Mouse (Mus musculus) testis, adult 2 months (tissue): ENCODE measurements at regions not wholly inside any gene's neighbourhood (a gene's known extent, or its start where the extent isn't known, plus 50 kb on each side); places are given as distances from the start of the nearest gene placed in this dataset.
A peak's percentile ranks its signal among the peaks of the same experiment; 100 is the strongest.

Experiments used
- H3K27ac ChIP-seq: fragments of 200-500 bp; 2 replicates; pipeline ENCODE4 v1.5.1; 2012; ENCODE audit warnings: low read depth, low read length; ENCODE audit not compliant: control insufficient read depth, insufficient read depth
- H3K27me3 ChIP-seq: fragments of 200-500 bp; 2 replicates; pipeline ENCODE4 v1.6.1; 2012; ENCODE audit warnings: mild to moderate bottlenecking, low read length, moderate library complexity; ENCODE audit not compliant: control insufficient read depth, insufficient read depth
- H3K36me3 ChIP-seq: fragments of 200-500 bp; 2 replicates; pipeline ENCODE4 v1.6.1; 2012; ENCODE audit warnings: mild to moderate bottlenecking, low read length; ENCODE audit not compliant: control insufficient read depth, insufficient read depth
- H3K4me1 ChIP-seq: fragments of 200-500 bp; 2 replicates; pipeline ENCODE4 v1.6.1; 2012; ENCODE audit warnings: low read length; ENCODE audit not compliant: control insufficient read depth, insufficient read depth
- H3K4me3 ChIP-seq: fragments of 200-500 bp; 2 replicates; pipeline ENCODE4 v1.5.1; 2012; ENCODE audit warnings: low read depth, mild to moderate bottlenecking, low read length, moderate library complexity, mixed read lengths; ENCODE audit not compliant: control insufficient read depth
- CTCF ChIP-seq: fragments of 200-500 bp; IDR thresholded peaks from 2 replicates; pipeline ENCODE4 v1.5.1; 2012; ENCODE audit warnings: low read depth, mild to moderate bottlenecking, inconsistent platforms, low read length, moderate library complexity; ENCODE audit not compliant: control insufficient read depth, insufficient read depth, insufficient replicate concordance
- POLR2A ChIP-seq: fragments of 200-500 bp; IDR thresholded peaks from 2 replicates; pipeline ENCODE4 v1.6.1; 2012; ENCODE audit warnings: low read depth, mild to moderate bottlenecking, inconsistent platforms, low read length, moderate library complexity; ENCODE audit not compliant: control insufficient read depth

DNA sequence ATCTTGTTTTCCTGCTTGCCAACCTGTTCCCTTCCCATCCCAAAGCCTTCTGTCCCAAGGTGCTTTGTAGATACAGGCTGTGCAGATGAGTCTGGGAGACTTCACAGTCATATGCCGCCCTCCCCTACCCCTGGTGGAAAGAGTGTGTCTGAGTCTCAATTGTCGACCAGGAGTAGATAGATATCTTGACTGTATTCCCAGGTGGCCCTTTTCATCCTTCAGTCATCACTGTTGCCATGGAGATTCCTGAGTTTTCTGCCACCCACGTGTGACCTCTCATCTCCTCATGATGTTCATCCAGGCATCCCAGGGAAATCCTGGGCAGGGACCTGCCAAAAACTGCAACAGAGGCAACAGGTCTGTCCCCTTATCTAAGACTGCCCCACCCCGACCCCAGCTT lies 128.1 kb upstream of the Adamts18 start:
- no peaks in the 10 kb centered on the region for H3K27me3 ChIP-seq
- H3K4me1 ChIP-seq = no peaks in the 10 kb centered on the region
- H3K27ac ChIP-seq = no peak overlapping the region
- H3K4me3 ChIP-seq = no peak overlapping the region
- TF ChIP-seq CTCF (no peak), POLR2A (no peak)
- no peaks in the 10 kb centered on the region for H3K36me3 ChIP-seq

DNA sequence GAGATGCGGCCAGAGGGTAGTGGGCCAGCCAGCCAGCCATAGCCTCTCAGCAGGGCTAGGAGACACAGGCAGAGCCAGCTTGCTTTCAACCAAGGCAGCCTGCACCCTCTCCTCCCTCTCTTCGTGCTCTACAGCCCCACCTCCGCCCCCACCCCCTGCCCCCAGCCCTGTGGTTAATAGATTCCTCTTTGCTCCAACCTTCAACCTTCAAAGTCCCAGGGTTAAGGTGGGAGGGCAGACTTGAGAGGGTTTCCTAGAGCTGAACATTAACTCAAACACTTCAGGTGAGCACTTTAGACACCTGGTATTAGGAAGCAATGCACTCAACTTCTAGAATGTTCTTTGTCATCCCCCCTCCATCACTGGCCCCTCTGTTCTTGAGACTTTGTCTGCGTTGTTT lies 128.5 kb upstream of the Adamts18 start:
- Histone ChIP-seq H3K36me3 (no peaks in the 10 kb centered on the region), H3K27ac (no peak overlapping the region), H3K4me1 (no peaks in the 10 kb centered on the region), H3K4me3 (no peak overlapping the region), H3K27me3 (no peaks in the 10 kb centered on the region)
- TF ChIP-seq CTCF = no peak
- no peak for TF ChIP-seq POLR2A

DNA sequence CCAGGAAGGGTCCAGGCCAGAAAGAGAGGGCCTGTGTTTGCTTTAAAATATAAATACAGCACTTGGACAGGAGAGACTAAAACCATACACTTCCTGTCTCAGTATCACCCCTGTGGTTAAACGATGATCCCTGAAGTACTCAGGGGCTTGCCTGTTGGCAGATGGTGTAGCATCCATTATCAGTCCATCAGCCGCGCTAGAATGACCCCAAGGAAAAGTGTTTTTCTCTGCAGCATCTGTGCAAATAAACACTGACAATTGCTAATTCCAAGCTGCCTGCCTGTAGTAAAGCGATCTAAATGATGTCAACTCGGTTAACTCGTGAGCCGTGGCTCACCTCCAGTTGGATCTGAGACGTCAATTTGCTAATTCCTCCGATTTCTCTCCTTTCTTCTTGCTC lies 130.4 kb upstream of the Adamts18 start:
- Histone ChIP-seq H3K27me3 (no peaks in the 10 kb centered on the region), H3K4me1 (peaks cover 4% of the 10 kb centered on the region), H3K27ac (no peak overlapping the region)

DNA sequence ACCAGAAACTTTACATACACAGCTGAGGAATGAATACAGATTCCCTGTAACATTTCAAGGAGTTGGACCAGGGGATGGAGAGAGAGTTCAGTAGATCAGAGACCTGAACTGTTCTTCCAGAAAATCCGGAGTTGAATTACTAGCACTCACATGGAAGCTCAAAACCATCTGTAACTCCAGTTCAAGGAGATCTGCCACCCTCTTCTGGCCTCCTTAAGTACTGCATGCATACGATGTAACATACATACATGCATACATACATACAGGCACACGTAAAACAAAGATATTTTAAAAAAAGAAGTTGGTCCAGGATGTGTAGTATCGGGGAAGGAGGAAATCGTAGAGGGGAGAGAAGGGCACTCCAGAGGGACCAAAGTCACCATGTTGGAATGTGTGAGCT lies 131.3 kb upstream of the Adamts18 start:
- Histone ChIP-seq H3K4me1 (peaks cover 6% of the 10 kb centered on the region), H3K4me3 (no peak overlapping the region), H3K36me3 (no peaks in the 10 kb centered on the region), H3K27me3 (no peaks in the 10 kb centered on the region), H3K27ac (no peak overlapping the region)
- no peak for TF ChIP-seq CTCF
- TF ChIP-seq POLR2A = no peak

More for the DNA sequence above, 130.4 kb upstream of the Adamts18 start:
- TF ChIP-seq POLR2A (no peak), CTCF (no peak)
- Histone ChIP-seq H3K36me3 (no peaks in the 10 kb centered on the region), H3K4me3 (no peak overlapping the region)

DNA sequence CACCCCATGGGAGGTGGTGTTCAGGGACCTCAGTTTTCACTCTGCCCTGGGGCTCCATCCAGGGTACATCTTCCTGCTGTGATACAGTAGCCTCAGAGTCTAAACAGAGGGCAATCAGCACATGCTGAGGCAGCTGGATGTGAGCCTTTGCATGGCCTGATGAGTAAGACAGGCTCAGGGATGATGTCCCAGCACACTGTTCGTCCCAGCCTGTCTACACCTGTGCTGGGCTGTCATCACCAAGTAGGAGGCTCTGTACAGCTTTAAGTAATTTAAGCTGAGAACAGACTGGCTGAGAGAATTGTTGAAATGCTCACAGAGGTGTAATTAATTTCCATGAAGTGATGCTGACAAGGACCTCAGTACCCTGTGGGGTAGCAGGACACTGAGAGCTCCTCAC lies 132.8 kb upstream of the Adamts18 start:
- TF ChIP-seq CTCF (no peak), POLR2A (no peak)
- H3K4me1 ChIP-seq = peaks cover 12% of the 10 kb centered on the region
- no peak overlapping the region for H3K4me3 ChIP-seq
- H3K27me3 ChIP-seq = no peaks in the 10 kb centered on the region
- H3K27ac ChIP-seq = no peak overlapping the region
- H3K36me3 ChIP-seq = no peaks in the 10 kb centered on the region

DNA sequence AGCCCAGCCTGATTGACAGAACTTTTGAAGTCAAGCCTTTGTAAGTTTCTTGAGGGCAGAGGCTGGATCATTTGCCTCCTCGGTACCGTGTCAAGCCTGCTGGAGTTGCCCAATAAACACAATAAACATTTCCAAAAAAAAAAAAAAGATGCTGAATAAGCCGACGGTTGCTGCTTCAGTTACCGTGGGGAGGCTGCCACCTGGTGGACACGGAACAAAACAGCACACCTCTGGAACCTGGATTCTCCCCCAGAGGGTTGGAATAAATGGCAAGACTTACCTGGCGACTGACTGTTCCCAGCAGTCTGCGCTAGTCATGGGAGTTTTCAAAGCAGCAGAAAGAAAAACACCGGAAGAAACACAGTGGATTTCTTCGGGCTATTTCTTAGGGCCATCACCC lies 136.3 kb upstream of the Adamts18 start:
- no peaks in the 10 kb centered on the region for H3K36me3 ChIP-seq
- H3K4me1 ChIP-seq = peaks cover 12% of the 10 kb centered on the region
- H3K27me3 ChIP-seq = no peaks in the 10 kb centered on the region
- H3K27ac ChIP-seq = no peak overlapping the region
- H3K4me3 ChIP-seq = no peak overlapping the region
- TF ChIP-seq CTCF (peak; percentile 81), POLR2A (no peak)

DNA sequence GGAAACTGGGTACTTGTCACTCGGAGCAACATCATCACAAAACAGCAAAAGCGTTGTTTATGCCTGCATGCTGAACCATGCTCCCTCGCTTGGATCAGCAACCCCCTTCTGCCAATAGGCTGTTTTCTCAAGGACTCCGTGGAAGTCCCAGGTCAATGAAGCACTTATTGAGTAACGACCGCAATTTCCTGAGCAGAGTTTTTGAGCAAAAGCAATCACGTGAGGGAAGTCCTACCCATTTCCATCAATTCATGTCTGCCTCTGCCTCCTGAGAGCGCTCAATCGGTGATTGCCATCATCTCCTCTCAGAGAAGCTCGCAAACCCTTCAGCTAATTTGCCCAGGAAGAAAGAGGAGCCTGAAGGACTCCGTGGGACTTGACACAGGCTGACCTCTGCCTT lies 136.9 kb upstream of the Adamts18 start:
- Histone ChIP-seq H3K36me3 (no peaks in the 10 kb centered on the region), H3K4me3 (no peak overlapping the region), H3K4me1 (peaks cover 12% of the 10 kb centered on the region), H3K27ac (no peak overlapping the region), H3K27me3 (no peaks in the 10 kb centered on the region)
- TF ChIP-seq POLR2A (no peak), CTCF (no peak)

DNA sequence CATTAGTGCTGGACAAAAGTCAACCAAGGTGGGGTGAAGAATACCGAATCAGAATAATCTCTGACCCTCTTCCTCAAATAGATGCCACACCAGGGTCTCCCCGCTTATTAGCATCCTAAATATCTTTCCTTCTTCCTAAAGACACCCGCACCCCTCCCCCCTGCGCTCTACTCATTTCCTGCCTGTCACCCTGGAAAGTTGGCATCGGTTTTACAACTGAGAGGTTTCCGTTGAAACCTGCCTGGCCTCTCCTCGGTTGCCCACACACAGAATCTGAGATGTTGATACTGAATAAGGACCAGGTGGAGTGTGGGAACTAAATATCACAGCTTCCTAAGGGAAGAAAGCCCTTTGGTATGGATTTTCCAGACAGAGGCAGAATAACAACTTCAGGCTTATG lies 137.4 kb upstream of the Adamts18 start:
- TF ChIP-seq CTCF = no peak
- TF ChIP-seq POLR2A = no peak
- H3K27me3 ChIP-seq = no peaks in the 10 kb centered on the region
- no peak overlapping the region for H3K27ac ChIP-seq
- no peaks in the 10 kb centered on the region for H3K36me3 ChIP-seq
- peaks cover 12% of the 10 kb centered on the region for H3K4me1 ChIP-seq
- no peak overlapping the region for H3K4me3 ChIP-seq
